Mouse (Mus musculus): ENCODE results near the gene Lin7c. TPM values are rescaled to one million over a fixed set of nuclear protein-coding genes. Genes with fewer than 3 reads are reported as not detected.

Lin7c gene
- polyA plus RNA-seq, 1 experiment from 2014 or later, result 160 TPM

GRCm38 (mm10) chr2:109949519-109949918, 58.9 kb downstream of the Lin7c start:
- Histone ChIP-seq H3K27ac (no peak overlapping the region), H3K4me2 (replicated peaks) (no peak overlapping the region), H3K4me3 (no peak overlapping the region), H3K9me3 (replicated peaks) (no peaks in the 10 kb centered on the region), H3K4me1 (peaks cover 37% of the 10 kb centered on the region), H3K9ac (no peak overlapping the region), H3K27me3 (no peaks in the 10 kb centered on the region), H3K36me3 (no peaks in the 10 kb centered on the region)
- ATAC-seq (ENCODE audit: low FRiP score), result no peak

- 71% methylated on average over 3 of the region's 3 CpGs for WGBS
- H3K27ac ChIP-seq, result no peak overlapping the region
- H3K4me2 ChIP-seq (replicated peaks), result no peak overlapping the region
- no peak for ATAC-seq (ENCODE audit: low FRiP score)
- H3K4me3 ChIP-seq, result no peak overlapping the region
- no peaks in the 10 kb centered on the region for H3K36me3 ChIP-seq
- no peaks in the 10 kb centered on the region for H3K9me3 ChIP-seq (replicated peaks)
- H3K4me1 ChIP-seq, result peaks cover 39% of the 10 kb centered on the region
- no peak overlapping the region for H3K9ac ChIP-seq
- no peaks in the 10 kb centered on the region for H3K27me3 ChIP-seq
Observed at GRCm38 (mm10) chr2:109950311-109950710, 59.7 kb downstream of the Lin7c start.

Other genes starting within 250 kb of the Lin7c start
- gene Bdnf, start 216.2 kb upstream of the Lin7c start, polyA plus RNA-seq (2016; fragmentation: Nextera tagmentation; extraction: Ambion mirVana), result 3.2 and 4.3 TPM in 2 replicates
- 17.4 and 18.3 TPM in 2 replicates for gene Lgr4, start 26.8 kb downstream of the Lin7c start, polyA plus RNA-seq (2016; fragmentation: Nextera tagmentation; extraction: Ambion mirVana)
- gene Ccdc34, start 127.0 kb downstream of the Lin7c start, polyA plus RNA-seq (2016; fragmentation: Nextera tagmentation; extraction: Ambion mirVana), result 47.5 and 51.8 TPM in 2 replicates

All from hindbrain, embryonic 12.5 days (tissue).